Mouse (Mus musculus) C2C12 (cell line): Measurements from ENCODE around the gene Sytl1. TPM values are rescaled to one million over a fixed set of nuclear protein-coding genes. Genes with fewer than 3 reads are reported as not detected.
A peak's percentile ranks its signal among the peaks of the same experiment; 100 is the strongest.

Experiments used
- H3K27me3 ChIP-seq: one replicate; pipeline ENCODE4 v1.6.1; 2011; ENCODE audit not compliant: control insufficient read depth, insufficient read depth, insufficient read length
- H3K36me3 ChIP-seq: one replicate; pipeline ENCODE4 v1.6.1; 2011; ENCODE audit not compliant: control insufficient read depth, insufficient read depth
- H3K4me3 ChIP-seq: one replicate; pipeline ENCODE4 v1.5.1; 2011; ENCODE audit warnings: mild to moderate bottlenecking, control low read depth; ENCODE audit not compliant: poor library complexity, insufficient read depth, severe bottlenecking
- H3K79me2 ChIP-seq: one replicate; pipeline ENCODE4 v1.6.1; 2011; ENCODE audit not compliant: control insufficient read depth, insufficient read depth
- H3K79me3 ChIP-seq: one replicate; pipeline ENCODE4 v1.6.1; 2011; ENCODE audit warnings: low read depth, control low read depth
- H3ac ChIP-seq: one replicate; pipeline ENCODE3; 2011; ENCODE audit warnings: low read depth; ENCODE audit not compliant: control insufficient read depth, insufficient read length
- CEBPB ChIP-seq: IDR thresholded peaks from one replicate; pipeline ENCODE4 v1.6.1; 2011; ENCODE audit warnings: low read depth, mild to moderate bottlenecking, control low read depth, moderate library complexity
- CTCF ChIP-seq: IDR thresholded peaks from one replicate; pipeline ENCODE4 v1.5.1; 2011; ENCODE audit not compliant: control insufficient read depth, insufficient read depth, insufficient read length
- FOSL1 ChIP-seq: IDR thresholded peaks from one replicate; pipeline ENCODE4 v1.8.0; 2011; ENCODE audit warnings: mild to moderate bottlenecking, low read length; ENCODE audit not compliant: poor library complexity, insufficient read depth, severe bottlenecking
- MAX ChIP-seq: IDR thresholded peaks from one replicate; pipeline ENCODE4 v1.6.1; 2011; ENCODE audit warnings: mild to moderate bottlenecking, control low read depth
- MYOD1 ChIP-seq: IDR thresholded peaks from one replicate; pipeline ENCODE4 v1.6.1; 2011; ENCODE audit warnings: low read depth; ENCODE audit not compliant: control insufficient read depth, insufficient read length
- MYOG ChIP-seq: IDR thresholded peaks from one replicate; pipeline ENCODE4 v1.6.1; 2011; ENCODE audit not compliant: control insufficient read depth, insufficient read length; ENCODE audit errors: extremely low read depth
- USF1 ChIP-seq: IDR thresholded peaks from one replicate; pipeline ENCODE4 v1.6.1; 2011; ENCODE audit warnings: low read depth, mild to moderate bottlenecking, control low read depth, moderate library complexity
- polyA plus RNA-seq: library from polyadenylated mRNA; unstranded; fragments of >200 nt; fragmentation: generic; extraction: Trizol; gene quantifications from one replicate; pipeline ENCODE4 v1.2.1, GENCODE M21; 2012; ENCODE audit warnings: missing spikeins

Sytl1 gene
- polyA plus RNA-seq, 1 experiment: 0.89 TPM

GRCm38 (mm10) chr4:133212562-133213267 lies 50.2 kb downstream of the Sytl1 start:
- Histone ChIP-seq H3K27me3 (no peaks in the 10 kb centered on the region), H3K79me2 (no peaks in the 10 kb centered on the region), H3ac (peak overlapping the region; percentile 30), H3K4me3 (peak overlapping the region; percentile 34), H3K36me3 (no peaks in the 10 kb centered on the region), H3K79me3 (no peaks in the 10 kb centered on the region)
- no peak for TF ChIP-seq MYOD1
- peak; percentile 64 for TF ChIP-seq MAX

GRCm38 (mm10) chr4:133211751-133212561 lies 51.0 kb downstream of the Sytl1 start, which contains the start of the genes Cd164l2 and Gpr3:
Gene Cd164l2, plus strand, starts transcription at chr4:133212131.
Gene Gpr3, minus strand, starts transcription at chr4:133212536.
- Histone ChIP-seq H3K4me3 (peak within 1 kb of the TSS; percentile 34), H3K79me2 (no peaks in the 10 kb centered on the region), H3K36me3 (no peaks in the 10 kb centered on the region), H3K27me3 (no peaks in the 10 kb centered on the region), H3K79me3 (no peaks in the 10 kb centered on the region), H3ac (peak within 1 kb of the TSS; percentile 86)
- TF ChIP-seq CTCF (no peak), MAX (no peak), MYOG (no peak), FOSL1 (no peak), MYOD1 (no peak)

- no peak for TF ChIP-seq MYOG
- TF ChIP-seq USF1: no peak
- no peak for TF ChIP-seq MYOD1
- TF ChIP-seq MAX: no peak
- no peak for TF ChIP-seq CEBPB
- TF ChIP-seq CTCF: no peak
- no peak for TF ChIP-seq FOSL1
- Histone ChIP-seq H3K4me3 (no peak overlapping the region), H3K27me3 (no peaks in the 10 kb centered on the region), H3K79me2 (no peaks in the 10 kb centered on the region), H3K79me3 (no peaks in the 10 kb centered on the region), H3ac (no peak overlapping the region), H3K36me3 (no peaks in the 10 kb centered on the region)
These were observed 52.0 kb downstream of the Sytl1 start for GRCm38 (mm10) chr4:133210788-133211390.

- no peak for TF ChIP-seq CEBPB
- Histone ChIP-seq H3K79me2 (no peaks in the 10 kb centered on the region), H3K79me3 (no peaks in the 10 kb centered on the region), H3K36me3 (no peaks in the 10 kb centered on the region), H3K4me3 (no peak overlapping the region), H3K27me3 (no peaks in the 10 kb centered on the region), H3ac (no peak overlapping the region)
These were observed 52.7 kb downstream of the Sytl1 start for GRCm38 (mm10) chr4:133210023-133210787.

- Histone ChIP-seq H3K36me3 (no peaks in the 10 kb centered on the region), H3K4me3 (no peak overlapping the region), H3K79me3 (no peaks in the 10 kb centered on the region), H3ac (no peak overlapping the region), H3K27me3 (no peaks in the 10 kb centered on the region), H3K79me2 (no peaks in the 10 kb centered on the region)
- TF ChIP-seq USF1: no peak
- no peak for TF ChIP-seq MAX
- peak; percentile 76 for TF ChIP-seq CTCF
- TF ChIP-seq MYOG: no peak
- no peak for TF ChIP-seq CEBPB
- TF ChIP-seq FOSL1: no peak
These were observed 53.5 kb downstream of the Sytl1 start for GRCm38 (mm10) chr4:133209366-133209765.
